Mouse (Mus musculus): ENCODE measurements around the gene Ift140. TPM values are rescaled to one million over a fixed set of nuclear protein-coding genes. Genes with fewer than 3 reads are reported as not detected.

Ift140 gene
- 14.9 and 17.0 TPM in 2 replicates for polyA plus RNA-seq (2015; fragmentation: Nextera tagmentation; extraction: Ambion mirVana)

DNA sequence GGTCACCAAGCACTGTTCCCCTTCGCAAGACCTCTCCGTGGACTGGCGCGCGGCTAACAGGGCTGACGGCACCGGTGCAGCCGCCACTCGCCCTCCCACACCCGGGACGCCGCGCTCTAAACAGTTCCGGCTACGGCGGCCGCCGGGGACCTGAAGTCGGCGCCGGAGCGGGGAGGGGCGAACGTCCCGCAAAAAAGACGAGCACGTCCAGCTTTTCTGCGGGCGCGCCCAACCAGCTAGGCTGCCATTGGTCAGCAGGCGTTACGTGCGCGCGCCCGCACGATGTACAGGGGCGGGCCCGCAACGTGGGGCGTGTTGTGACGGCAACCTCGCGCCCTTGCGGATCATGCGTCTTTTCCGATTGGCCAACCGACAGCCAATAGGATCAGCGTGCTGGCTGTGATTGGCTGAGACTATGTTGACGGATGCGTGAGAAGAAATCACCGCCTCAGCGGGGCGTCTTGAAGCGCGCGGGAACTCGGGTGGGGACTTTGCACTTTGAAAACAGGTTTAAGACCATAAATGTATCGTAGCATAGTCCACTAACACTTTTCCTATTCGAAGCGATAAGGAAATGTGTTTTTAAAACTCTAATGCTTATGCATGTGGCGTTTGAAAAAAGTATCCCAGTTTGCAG, at the start of gene Ift140, which contains the start of gene Cramp1l:
Ift140 (plus strand) TSS at position 431 of the 637 bp plus-strand sequence.
Cramp1l (minus strand) TSS at position 134 of the 637 bp plus-strand sequence.
- H3K4me2 ChIP-seq: peak within 1 kb of the TSS; percentile 93
- peak; percentile 98 for ATAC-seq (ENCODE audit: insufficient number of reproducible peaks, low FRiP score, low TSS enrichment, low read depth)
- H3K9ac ChIP-seq: peak within 1 kb of the TSS; percentile 86
- no peaks in the 10 kb centered on the region for H3K9me3 ChIP-seq
- H3K4me1 ChIP-seq: peaks cover 19% of the 10 kb centered on the region
- under 1% methylated on average over 62 of the region's 62 CpGs for WGBS
- peaks cover 20% of the 10 kb centered on the region for H3K36me3 ChIP-seq
- H3K27ac ChIP-seq: peak within 1 kb of the TSS; percentile 86
- H3K27me3 ChIP-seq: no peaks in the 10 kb centered on the region
- peak within 1 kb of the TSS; percentile 100 for H3K4me3 ChIP-seq

GRCm38 (mm10) chr17:24987221-24987620, 28.7 kb upstream of the Ift140 start:
- Histone ChIP-seq H3K27ac (no peak overlapping the region), H3K9me3 (no peaks in the 10 kb centered on the region), H3K9ac (no peak overlapping the region), H3K4me3 (no peak overlapping the region), H3K4me2 (no peak overlapping the region), H3K27me3 (no peaks in the 10 kb centered on the region), H3K36me3 (peaks cover 93% of the 10 kb centered on the region), H3K4me1 (no peaks in the 10 kb centered on the region)
- 96% methylated on average over 6 of the region's 6 CpGs for WGBS
- no peak for ATAC-seq (ENCODE audit: insufficient number of reproducible peaks, low FRiP score, low TSS enrichment, low read depth)

GRCm38 (mm10) chr17:24994721-24995120, 21.2 kb upstream of the Ift140 start:
- Histone ChIP-seq H3K4me2 (no peak overlapping the region), H3K27ac (no peak overlapping the region), H3K27me3 (no peaks in the 10 kb centered on the region), H3K36me3 (peaks cover 91% of the 10 kb centered on the region), H3K4me1 (no peaks in the 10 kb centered on the region), H3K9me3 (no peaks in the 10 kb centered on the region), H3K4me3 (no peak overlapping the region), H3K9ac (no peak overlapping the region)
- 91% methylated on average over 6 of the region's 6 CpGs for WGBS
- no peak for ATAC-seq (ENCODE audit: insufficient number of reproducible peaks, low FRiP score, low TSS enrichment, low read depth)

DNA sequence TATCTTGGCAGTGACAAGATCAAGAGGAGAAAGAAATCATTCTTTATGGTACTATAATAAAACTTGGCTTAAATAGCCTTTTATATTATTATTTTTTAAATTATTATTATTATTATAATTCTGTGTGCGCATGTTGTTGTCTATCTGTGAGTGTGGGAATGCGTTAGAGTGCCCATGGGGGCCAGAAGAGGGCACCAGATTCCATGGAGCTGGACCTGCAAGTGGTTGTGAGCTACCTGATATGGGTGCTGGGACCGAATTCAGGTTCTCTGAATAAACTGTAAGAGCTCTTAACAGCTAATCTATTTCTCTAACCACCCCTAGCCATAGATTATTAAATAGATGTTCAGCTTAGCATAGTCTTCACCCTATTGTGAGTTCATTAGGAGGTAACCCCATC, 10.8 kb upstream of the Ift140 start:
- no peak for ATAC-seq (ENCODE audit: insufficient number of reproducible peaks, low FRiP score, low TSS enrichment, low read depth)
- Histone ChIP-seq H3K4me3 (no peak overlapping the region), H3K4me1 (no peaks in the 10 kb centered on the region), H3K4me2 (no peak overlapping the region), H3K27me3 (no peaks in the 10 kb centered on the region), H3K9me3 (no peaks in the 10 kb centered on the region), H3K27ac (no peak overlapping the region), H3K9ac (no peak overlapping the region), H3K36me3 (peaks cover 71% of the 10 kb centered on the region)
- WGBS: 93% methylated on average over 3 of the region's 3 CpGs

DNA sequence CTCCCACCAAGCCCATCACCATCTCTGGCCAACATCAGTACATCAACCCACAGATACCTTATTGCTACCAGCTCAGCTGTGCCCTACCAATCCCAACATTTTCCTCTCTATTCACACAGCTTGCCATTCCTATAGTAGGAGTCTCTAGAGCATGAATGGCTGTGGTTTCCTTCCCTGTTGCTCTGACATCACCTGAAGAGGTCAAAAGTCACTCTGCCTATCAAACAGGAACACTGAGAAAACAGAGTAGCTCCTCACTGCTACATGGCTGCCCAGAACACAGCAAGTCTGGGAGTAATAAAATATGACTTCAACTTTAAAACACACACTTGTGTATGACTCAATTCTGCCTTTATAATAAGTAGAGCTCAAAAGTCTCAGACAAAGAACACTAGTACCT, 8.4 kb upstream of the Ift140 start:
- H3K9ac ChIP-seq: no peak overlapping the region
- no peaks in the 10 kb centered on the region for H3K4me1 ChIP-seq
- no peak overlapping the region for H3K4me3 ChIP-seq
- no peak for ATAC-seq (ENCODE audit: insufficient number of reproducible peaks, low FRiP score, low TSS enrichment, low read depth)
- H3K36me3 ChIP-seq: peaks cover 72% of the 10 kb centered on the region
- no peaks in the 10 kb centered on the region for H3K27me3 ChIP-seq
- H3K9me3 ChIP-seq: no peaks in the 10 kb centered on the region
- H3K27ac ChIP-seq: no peak overlapping the region
- no peak overlapping the region for H3K4me2 ChIP-seq

DNA sequence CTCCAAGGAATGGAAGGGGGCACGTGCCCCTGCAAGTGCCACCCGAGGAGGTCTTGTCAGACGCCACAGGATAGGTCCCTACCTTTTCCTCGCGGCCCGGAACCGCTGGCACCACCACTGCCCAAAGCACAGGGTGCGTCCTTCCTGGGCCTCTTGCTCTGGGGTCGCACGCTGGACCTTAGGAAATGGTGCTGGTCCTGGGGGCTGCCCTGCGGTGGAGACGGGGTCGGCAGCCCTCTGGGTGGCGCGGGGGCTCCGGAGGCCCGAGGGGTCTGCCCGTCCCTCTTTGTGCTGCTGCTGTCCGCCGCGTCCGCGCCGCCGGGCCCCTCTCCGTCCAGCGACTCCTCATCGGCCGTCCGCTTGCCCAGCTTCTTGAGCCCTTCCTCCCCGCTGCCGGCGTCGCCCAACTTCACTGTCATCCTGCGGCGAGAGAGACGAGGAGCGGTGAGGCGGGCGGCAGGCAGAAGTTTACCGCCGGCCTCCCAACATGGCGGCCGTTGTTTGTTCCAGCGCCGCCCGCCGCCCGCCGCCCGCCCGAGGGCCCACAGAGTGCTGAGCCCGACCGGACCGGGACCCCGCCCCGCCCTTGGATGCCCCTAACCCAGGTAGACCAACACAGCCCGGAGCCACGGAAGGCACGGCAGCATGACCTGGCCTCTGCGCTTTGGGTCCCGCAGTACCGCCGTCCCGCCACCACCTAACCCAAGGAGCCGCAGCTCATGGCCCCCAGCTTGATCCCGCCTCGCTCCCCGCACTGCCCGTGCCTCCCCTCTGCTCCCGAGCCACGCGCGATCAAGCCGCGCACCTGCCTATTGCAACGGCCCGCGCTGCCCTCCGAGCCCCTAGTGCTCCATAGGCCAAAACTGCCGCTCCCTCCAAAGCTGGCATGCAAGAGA, 2.0 kb upstream of the Ift140 start:
- Histone ChIP-seq H3K36me3 (peaks cover 28% of the 10 kb centered on the region), H3K4me1 (peaks cover 19% of the 10 kb centered on the region), H3K9ac (peak overlapping the region; percentile 86), H3K9me3 (no peaks in the 10 kb centered on the region), H3K27ac (peak overlapping the region; percentile 89), H3K4me3 (peak overlapping the region; percentile 100), H3K4me2 (peak overlapping the region; percentile 89), H3K27me3 (no peaks in the 10 kb centered on the region)
- no peak for ATAC-seq (ENCODE audit: insufficient number of reproducible peaks, low FRiP score, low TSS enrichment, low read depth)
- WGBS: 0% methylated on average over 71 of the region's 81 CpGs

GRCm38 (mm10) chr17:25014841-25015570, 879 bp upstream of the Ift140 start:
- H3K4me1 ChIP-seq: peaks cover 19% of the 10 kb centered on the region

DNA sequence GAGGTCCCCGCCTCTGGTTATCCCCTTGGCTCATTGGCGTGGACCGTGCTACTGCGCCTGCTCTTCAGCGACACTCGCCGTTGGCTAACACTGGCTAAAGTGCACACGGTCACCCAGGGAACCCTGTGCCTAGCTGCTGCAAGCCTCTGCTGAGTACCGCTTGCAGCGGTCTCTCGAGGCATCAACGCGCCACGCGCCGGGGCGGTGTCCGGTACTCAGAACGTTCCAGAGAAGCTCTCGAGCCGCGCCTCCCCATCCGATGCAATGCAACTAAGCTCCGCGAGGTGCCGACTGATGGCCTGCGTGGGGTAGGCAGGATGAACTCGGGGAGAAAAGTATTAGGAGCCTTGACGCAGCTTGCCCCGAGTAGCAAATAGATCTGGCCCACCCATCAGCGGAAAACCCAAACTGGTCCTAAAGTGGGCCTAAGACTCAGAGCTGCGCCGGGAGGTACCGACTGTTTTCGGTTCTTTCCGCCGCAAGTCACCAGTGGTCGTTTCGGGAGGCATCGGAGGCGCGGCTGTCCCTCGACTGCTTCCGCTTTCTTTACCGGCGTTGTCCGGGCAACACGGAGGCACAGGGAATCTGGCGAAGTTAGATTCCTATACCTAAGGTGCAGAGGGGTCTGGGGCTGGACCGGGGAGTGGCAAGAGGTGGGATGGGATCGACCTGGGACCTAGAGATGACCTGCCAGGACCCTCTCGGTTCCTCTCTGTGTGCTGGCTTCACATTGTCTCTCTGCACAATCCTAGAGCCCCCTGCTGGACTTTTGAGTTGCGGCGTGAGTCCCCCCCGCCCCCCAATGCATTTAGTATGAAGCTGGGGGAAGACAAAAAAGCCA, 627 bp downstream of the Ift140 start:
- Histone ChIP-seq H3K27me3 (no peaks in the 10 kb centered on the region), H3K4me3 (peak overlapping the region; percentile 100), H3K4me2 (peak overlapping the region; percentile 93), H3K27ac (peak overlapping the region; percentile 82), H3K4me1 (peaks cover 19% of the 10 kb centered on the region), H3K9me3 (no peaks in the 10 kb centered on the region), H3K36me3 (peaks cover 13% of the 10 kb centered on the region), H3K9ac (peak overlapping the region; percentile 77)
- WGBS: under 1% methylated on average over 55 of the region's 55 CpGs
- peak; percentile 78 for ATAC-seq (ENCODE audit: insufficient number of reproducible peaks, low FRiP score, low TSS enrichment, low read depth)

More at GRCm38 (mm10) chr17:25014841-25015570, 879 bp upstream of the Ift140 start:
- Histone ChIP-seq H3K9me3 (no peaks in the 10 kb centered on the region), H3K4me3 (peak overlapping the region; percentile 100), H3K27me3 (no peaks in the 10 kb centered on the region), H3K27ac (peak overlapping the region; percentile 86), H3K36me3 (peaks cover 22% of the 10 kb centered on the region), H3K9ac (peak overlapping the region; percentile 86), H3K4me2 (peak overlapping the region; percentile 89)
- ATAC-seq (ENCODE audit: insufficient number of reproducible peaks, low FRiP score, low TSS enrichment, low read depth): no peak
- WGBS: under 1% methylated on average over 39 of the region's 39 CpGs

DNA sequence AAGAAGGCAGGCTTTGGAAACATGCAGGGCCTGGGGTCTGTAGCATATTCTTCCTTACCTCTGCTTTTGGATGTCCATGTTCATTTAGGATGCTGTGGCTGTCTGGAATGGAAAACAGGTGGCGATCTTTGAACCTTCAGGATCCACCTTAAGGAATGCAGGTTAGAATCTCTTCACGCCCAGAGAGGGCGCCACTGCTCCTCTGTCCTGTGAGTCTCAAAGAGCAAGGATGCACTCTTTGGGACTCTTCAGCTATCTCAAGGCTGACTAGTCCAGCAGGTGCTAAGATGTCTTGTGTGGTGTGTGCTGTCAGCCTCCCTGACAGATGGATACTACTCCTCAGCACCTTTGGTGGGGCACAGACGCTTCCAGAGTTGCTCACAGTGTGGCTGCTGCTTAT, 20.3 kb downstream of the Ift140 start:
- H3K4me3 ChIP-seq: no peak overlapping the region
- H3K4me1 ChIP-seq: no peaks in the 10 kb centered on the region
- WGBS: 70% methylated on average over 4 of the region's 4 CpGs
- H3K36me3 ChIP-seq: peaks cover 63% of the 10 kb centered on the region
- no peak overlapping the region for H3K9ac ChIP-seq
- no peak for ATAC-seq (ENCODE audit: insufficient number of reproducible peaks, low FRiP score, low TSS enrichment, low read depth)
- no peak overlapping the region for H3K4me2 ChIP-seq
- H3K9me3 ChIP-seq: no peaks in the 10 kb centered on the region
- H3K27ac ChIP-seq: no peak overlapping the region
- H3K27me3 ChIP-seq: no peaks in the 10 kb centered on the region

DNA sequence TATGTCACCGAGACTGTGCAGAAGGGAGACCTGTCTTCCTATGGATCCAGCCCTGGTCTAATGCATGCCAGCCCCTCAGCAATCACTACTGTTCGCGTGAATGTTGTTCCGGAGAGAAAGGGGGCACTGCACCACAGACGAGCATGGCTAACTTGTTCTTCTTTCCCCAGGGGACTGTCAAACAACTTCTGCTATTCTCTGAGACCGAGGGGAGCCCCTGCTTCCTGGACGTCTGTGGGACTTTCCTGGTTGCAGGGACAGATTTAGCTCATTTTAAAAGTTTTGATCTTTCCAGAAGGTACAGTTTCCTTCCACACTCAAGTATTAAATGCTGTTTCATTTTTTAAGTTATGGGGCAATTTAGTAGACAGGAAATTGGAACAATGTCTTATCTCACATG, 29.0 kb downstream of the Ift140 start:
- WGBS: 56% methylated on average over 7 of the region's 7 CpGs

GRCm38 (mm10) chr17:25045281-25045680, 29.4 kb downstream of the Ift140 start:
- Histone ChIP-seq H3K9ac (no peak overlapping the region), H3K36me3 (peaks cover 18% of the 10 kb centered on the region), H3K27ac (no peak overlapping the region; the same call in 1 of the 2 replicates), H3K4me1 (no peaks in the 10 kb centered on the region), H3K27me3 (no peaks in the 10 kb centered on the region), H3K9me3 (no peaks in the 10 kb centered on the region), H3K4me3 (no peak overlapping the region), H3K4me2 (no peak overlapping the region)
- 77% methylated on average over 4 of the region's 4 CpGs for WGBS
- no peak for ATAC-seq (ENCODE audit: insufficient number of reproducible peaks, low FRiP score, low TSS enrichment, low read depth)

More for the DNA sequence above, 29.0 kb downstream of the Ift140 start:
- no peak for ATAC-seq (ENCODE audit: insufficient number of reproducible peaks, low FRiP score, low TSS enrichment, low read depth)
- Histone ChIP-seq H3K9ac (no peak overlapping the region), H3K4me3 (no peak overlapping the region), H3K4me2 (no peak overlapping the region), H3K36me3 (peaks cover 19% of the 10 kb centered on the region), H3K4me1 (no peaks in the 10 kb centered on the region), H3K27me3 (no peaks in the 10 kb centered on the region), H3K27ac (no peak overlapping the region), H3K9me3 (no peaks in the 10 kb centered on the region)
